Mouse (Mus musculus): ENCODE results near the gene Rabep2. TPM values are rescaled to one million over a fixed set of nuclear protein-coding genes. Genes with fewer than 3 reads are reported as not detected.

Gene Rabep2
- total RNA-seq, 2 experiments from 2014 or later: 52.1 to 63.2 TPM

- no peak for DNase-seq (ENCODE audit: low spot score in 2 of 2)
These were observed 62.4 kb downstream of the Rabep2 start for GRCm38 (mm10) chr7:126491005-126491404.

GRCm38 (mm10) chr7:126491973-126492372 is 63.4 kb downstream of the Rabep2 start:
- no peak for DNase-seq (ENCODE audit: low spot score in 2 of 2)

- no peak for DNase-seq (ENCODE audit: low spot score in 2 of 2)
These were observed 65.6 kb downstream of the Rabep2 start for GRCm38 (mm10) chr7:126494120-126494519.

GRCm38 (mm10) chr7:126496475-126496874 is 67.9 kb downstream of the Rabep2 start:
- DNase-seq (ENCODE audit: low spot score in 2 of 2): no peak

GRCm38 (mm10) chr7:126497966-126498365 is 69.4 kb downstream of the Rabep2 start:
- no peak for DNase-seq (ENCODE audit: low spot score in 2 of 2)

Other genes with a start within 250 kb of the Rabep2 start
- 100 to 1,000 TPM in 1 of 2 experiments, 10 to 100 TPM in 1; 98.4 to 103 TPM for gene Xpo6, start 228.3 kb upstream of the Rabep2 start, total RNA-seq (2021)
- gene Sbk1, start 156.1 kb upstream of the Rabep2 start, total RNA-seq (2021): 10 to 100 TPM; 60.4 to 60.6 TPM
- 1 to 10 TPM; 1.4 to 2.5 TPM for gene Lat, start 59.2 kb upstream of the Rabep2 start, total RNA-seq (2021)
- 10 to 100 TPM; 60.1 to 65.2 TPM for gene Spns1, start 51.3 kb upstream of the Rabep2 start, total RNA-seq (2021)
- 1 to 10 TPM; 5.8 to 7.6 TPM for gene Nfatc2ip, start 32.0 kb upstream of the Rabep2 start, total RNA-seq (2021)
- gene Cd19, start 13.9 kb upstream of the Rabep2 start, total RNA-seq (2021): 1 to 10 TPM in 1 of 2 experiments, under 1 TPM in 1; 0.48 to 1.6 TPM
- 100 to 1,000 TPM in 1 of 2 experiments, 10 to 100 TPM in 1; 56.9 to 145 TPM for gene Atp2a1, start 34.3 kb downstream of the Rabep2 start, total RNA-seq (2021)
- 10 to 100 TPM; 59.2 to 60.9 TPM for gene Sh2b1, start 46.7 kb downstream of the Rabep2 start, total RNA-seq (2021)
- 100 to 1,000 TPM; 158 to 166 TPM for gene Tufm, start 58.6 kb downstream of the Rabep2 start, total RNA-seq (2021)
- 100 to 1,000 TPM; 109 to 127 TPM for gene Atxn2l, start 74.7 kb downstream of the Rabep2 start, total RNA-seq (2021)
- 100 to 1,000 TPM; 255 to 260 TPM for gene Eif3c, start 137.7 kb downstream of the Rabep2 start, total RNA-seq (2021)
- 1 to 10 TPM; 1.1 to 1.2 TPM for gene Apobr, start 156.2 kb downstream of the Rabep2 start, total RNA-seq (2021)
- gene Cln3, start 157.1 kb downstream of the Rabep2 start, total RNA-seq (2021): 10 to 100 TPM; 30.7 to 32.1 TPM
- not detected for gene Il27, start 166.2 kb downstream of the Rabep2 start, total RNA-seq (2021)
- gene Nupr1, start 202.1 kb downstream of the Rabep2 start, total RNA-seq (2021): 10 to 100 TPM in 1 of 2 experiments, 1 to 10 TPM in 1; 7.5 to 15.3 TPM
- gene Sgf29, start 220.6 kb downstream of the Rabep2 start, total RNA-seq (2021): 10 to 100 TPM; 30.4 to 33.5 TPM
- gene Sult1a1, start 247.7 kb downstream of the Rabep2 start, total RNA-seq (2021): 10 to 100 TPM; 24.0 to 45.6 TPM

Measured in adrenal gland, postnatal 4 days (tissue).